Mouse (Mus musculus) intestine, embryonic 16.5 days (tissue): ENCODE data around the gene Pdlim4. TPM values are rescaled to one million over a fixed set of nuclear protein-coding genes. Genes with fewer than 3 reads are reported as not detected.

Source experiments
- ATAC-seq: fragments of 200-750 bp; cut with Nextera tagmentation; 2 replicates; pipeline ENCODE4 v1.8.0; 2017; ENCODE audit warnings: moderate TSS enrichment, moderate library complexity
- H3K27ac ChIP-seq: fragments of 300-500 bp; sonication (generic); 2 replicates; pipeline ENCODE4 v1.5.1; 2014; ENCODE audit warnings: mild to moderate bottlenecking, low read length
- H3K27me3 ChIP-seq: fragments of 300-500 bp; sonication (generic); replicated peaks from 2 replicates; pipeline ENCODE4 v1.6.1; 2014; ENCODE audit warnings: low read length, control low read depth, mixed read lengths; ENCODE audit not compliant: control insufficient read depth, insufficient read depth
- H3K36me3 ChIP-seq: fragments of 300-500 bp; sonication (generic); 2 replicates; pipeline ENCODE4 v1.6.1; 2014; ENCODE audit warnings: low read length, control low read depth; ENCODE audit not compliant: control insufficient read depth, insufficient read depth
- H3K4me1 ChIP-seq: fragments of 300-500 bp; sonication (generic); 2 replicates; pipeline ENCODE4 v1.6.1; 2014; ENCODE audit warnings: low read length, control low read depth, mixed read lengths; ENCODE audit not compliant: control insufficient read depth, insufficient read depth
- H3K4me2 ChIP-seq: fragments of 300-500 bp; sonication (generic); 2 replicates; pipeline ENCODE4 v1.6.1; 2014; ENCODE audit warnings: low read depth, low read length, control low read depth
- H3K4me3 ChIP-seq: fragments of 300-500 bp; sonication (generic); 2 replicates; pipeline ENCODE4 v1.5.1; 2014; ENCODE audit warnings: mild to moderate bottlenecking, low read length
- H3K9ac ChIP-seq: fragments of 300-500 bp; sonication (generic); 2 replicates; pipeline ENCODE4 v1.6.1; 2014; ENCODE audit warnings: low read depth, low read length
- H3K9me3 ChIP-seq: fragments of 300-500 bp; sonication (generic); 2 replicates; pipeline ENCODE4 v1.6.1; 2016; ENCODE audit warnings: low read length, control low read depth; ENCODE audit not compliant: control insufficient read depth
- WGBS: fragments of 180-500 bp; shearing (Covaris S2); extraction: QIAGEN DNeasy Blood & Tissue Kit; methylation state at CpG from one replicate; pipeline ENCODE4 v1.1.7; 2014; 5-methylcytosine and 5-hydroxymethylcytosine counted together
- polyA plus RNA-seq: library from polyadenylated mRNA; unstranded; fragments of >200 nt; fragmentation: Nextera tagmentation; extraction: Ambion mirVana; gene quantifications from 2 replicates; pipeline ENCODE4 v1.2.1, GENCODE M21; 2015

Gene Pdlim4
- polyA plus RNA-seq, 1 experiment from 2014 or later = 37.8 TPM

DNA sequence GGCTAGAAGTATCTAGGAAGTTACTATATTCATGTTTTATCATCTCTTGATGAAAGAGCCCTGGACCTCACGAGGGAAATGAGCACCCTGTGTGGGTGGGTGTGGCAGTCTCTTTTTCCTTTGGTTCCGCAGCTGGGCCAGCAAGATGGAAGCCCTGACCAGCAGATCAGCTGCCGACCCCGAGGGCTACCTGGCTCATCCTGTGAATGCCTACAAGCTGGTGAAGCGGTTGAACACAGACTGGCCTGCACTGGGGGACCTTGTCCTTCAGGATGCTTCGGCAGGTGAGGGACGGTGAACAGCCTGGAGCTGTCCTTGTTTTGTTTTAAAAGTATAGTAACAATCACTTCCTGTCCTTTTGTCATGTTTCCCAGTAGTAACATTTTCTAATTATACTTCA lies 42.5 kb upstream of the Pdlim4 start:
- Histone ChIP-seq H3K9ac (no peak overlapping the region), H3K27ac (no peak overlapping the region), H3K27me3 (no peaks in the 10 kb centered on the region), H3K9me3 (no peaks in the 10 kb centered on the region), H3K36me3 (no peaks in the 10 kb centered on the region), H3K4me3 (no peak overlapping the region), H3K4me1 (peaks cover 15% of the 10 kb centered on the region), H3K4me2 (no peak overlapping the region)
- 83% methylated on average over 7 of the region's 7 CpGs for WGBS
- no peak for ATAC-seq

DNA sequence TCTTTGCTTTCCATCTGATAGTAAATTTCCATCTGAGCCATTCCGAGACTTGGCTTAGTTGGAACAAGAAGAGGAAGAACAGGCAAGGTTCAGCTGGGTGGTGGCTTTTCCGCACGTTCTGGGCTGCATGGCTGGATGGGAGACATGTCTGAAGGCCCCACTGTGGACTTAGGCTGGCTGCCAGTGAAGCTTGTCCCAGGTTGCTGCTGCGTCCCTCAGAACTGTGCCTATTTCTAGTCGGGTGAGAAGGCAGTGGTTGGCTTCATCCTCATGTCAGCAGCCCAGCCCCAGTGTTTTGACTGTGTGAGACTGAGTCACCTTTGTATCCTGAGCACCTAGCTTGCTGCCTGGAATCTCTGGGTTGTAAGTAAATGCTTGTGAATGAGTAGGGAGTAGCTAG lies 40.1 kb upstream of the Pdlim4 start:
- H3K4me3 ChIP-seq = no peak overlapping the region
- no peak for ATAC-seq
- no peak overlapping the region for H3K27ac ChIP-seq
- H3K27me3 ChIP-seq = no peaks in the 10 kb centered on the region
- H3K9ac ChIP-seq = no peak overlapping the region
- WGBS = 77% methylated on average over 5 of the region's 5 CpGs
- no peak overlapping the region for H3K4me2 ChIP-seq
- H3K9me3 ChIP-seq = no peaks in the 10 kb centered on the region
- H3K36me3 ChIP-seq = no peaks in the 10 kb centered on the region
- H3K4me1 ChIP-seq = peaks cover 15% of the 10 kb centered on the region

DNA sequence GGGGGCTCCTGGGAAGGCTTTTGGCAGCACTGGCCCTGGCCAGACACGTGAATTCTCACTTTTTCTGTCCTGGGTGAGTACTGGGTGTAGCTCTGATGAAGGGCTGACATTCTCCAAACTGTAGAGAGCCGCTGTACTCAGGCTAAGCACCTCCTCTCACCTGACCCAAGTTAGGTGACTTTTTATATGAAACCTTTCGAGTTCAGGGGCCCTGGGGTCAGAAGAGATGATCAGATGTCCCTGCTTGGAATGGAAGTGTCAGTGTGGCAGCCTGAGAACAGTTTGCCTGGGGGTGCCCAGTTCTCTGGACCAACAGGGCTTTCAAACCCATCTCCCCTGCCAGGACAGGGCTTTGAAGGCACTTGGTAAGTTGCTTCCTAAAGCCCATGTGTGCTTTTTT lies 39.3 kb upstream of the Pdlim4 start:
- H3K4me3 ChIP-seq = no peak overlapping the region
- no peaks in the 10 kb centered on the region for H3K9me3 ChIP-seq
- no peaks in the 10 kb centered on the region for H3K36me3 ChIP-seq
- ATAC-seq = no peak
- no peaks in the 10 kb centered on the region for H3K27me3 ChIP-seq
- H3K4me1 ChIP-seq = peaks cover 9% of the 10 kb centered on the region
- no peak overlapping the region for H3K27ac ChIP-seq
- WGBS = 71% methylated on average over 3 of the region's 3 CpGs
- no peak overlapping the region for H3K4me2 ChIP-seq
- H3K9ac ChIP-seq = no peak overlapping the region

DNA sequence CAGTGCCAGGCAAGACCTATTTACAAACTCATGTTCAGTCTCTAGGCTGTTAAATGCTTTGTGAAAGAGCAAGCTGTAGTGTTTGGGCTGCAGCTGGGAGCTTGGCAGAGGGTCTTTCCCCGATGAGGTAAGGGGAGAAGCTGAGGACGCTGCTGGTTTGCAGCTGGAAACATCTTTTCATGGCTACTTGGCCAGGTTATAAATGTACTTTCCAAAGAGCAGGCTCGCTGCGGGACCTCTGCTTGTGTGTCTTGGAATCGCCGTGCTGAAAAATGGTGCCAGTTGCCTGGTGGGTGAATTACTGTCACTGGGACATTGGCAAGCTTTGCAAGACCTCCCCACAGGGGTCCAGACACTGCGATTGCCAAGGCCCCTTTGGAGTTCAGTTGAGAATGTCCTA lies 38.4 kb upstream of the Pdlim4 start:
- H3K27ac ChIP-seq = no peak overlapping the region

GRCm38 (mm10) chr11:54106676-54107075 lies 37.9 kb upstream of the Pdlim4 start:
- Histone ChIP-seq H3K4me2 (no peak overlapping the region), H3K4me1 (peaks cover 7% of the 10 kb centered on the region), H3K4me3 (no peak overlapping the region), H3K27me3 (no peaks in the 10 kb centered on the region), H3K36me3 (no peaks in the 10 kb centered on the region), H3K9ac (no peak overlapping the region), H3K9me3 (no peaks in the 10 kb centered on the region), H3K27ac (no peak overlapping the region)
- no peak for ATAC-seq
- 88% methylated on average over 3 of the region's 3 CpGs for WGBS

More for the DNA sequence above, 38.4 kb upstream of the Pdlim4 start:
- ATAC-seq = no peak
- Histone ChIP-seq H3K9ac (no peak overlapping the region), H3K4me3 (no peak overlapping the region), H3K4me2 (no peak overlapping the region), H3K4me1 (peaks cover 7% of the 10 kb centered on the region), H3K36me3 (no peaks in the 10 kb centered on the region), H3K27me3 (no peaks in the 10 kb centered on the region), H3K9me3 (no peaks in the 10 kb centered on the region)
- 69% methylated on average over 7 of the region's 7 CpGs for WGBS

GRCm38 (mm10) chr11:54105011-54105410 lies 36.2 kb upstream of the Pdlim4 start:
- Histone ChIP-seq H3K9me3 (no peaks in the 10 kb centered on the region), H3K4me2 (no peak overlapping the region), H3K27me3 (no peaks in the 10 kb centered on the region), H3K27ac (no peak overlapping the region), H3K36me3 (no peaks in the 10 kb centered on the region), H3K4me1 (peaks cover 13% of the 10 kb centered on the region), H3K4me3 (no peak overlapping the region), H3K9ac (no peak overlapping the region)
- ATAC-seq = no peak
- 86% methylated on average over 6 of the region's 6 CpGs for WGBS

- ATAC-seq = no peak
- Histone ChIP-seq H3K4me2 (no peak overlapping the region), H3K4me3 (no peak overlapping the region), H3K27me3 (no peaks in the 10 kb centered on the region), H3K27ac (no peak overlapping the region), H3K36me3 (no peaks in the 10 kb centered on the region), H3K9ac (no peak overlapping the region; the same call in 1 of the 2 replicates), H3K4me1 (peaks cover 13% of the 10 kb centered on the region), H3K9me3 (no peaks in the 10 kb centered on the region)
- WGBS = 60% methylated on average over 10 of the region's 10 CpGs
Measured at GRCm38 (mm10) chr11:54102706-54103449, 34.1 kb upstream of the Pdlim4 start.

DNA sequence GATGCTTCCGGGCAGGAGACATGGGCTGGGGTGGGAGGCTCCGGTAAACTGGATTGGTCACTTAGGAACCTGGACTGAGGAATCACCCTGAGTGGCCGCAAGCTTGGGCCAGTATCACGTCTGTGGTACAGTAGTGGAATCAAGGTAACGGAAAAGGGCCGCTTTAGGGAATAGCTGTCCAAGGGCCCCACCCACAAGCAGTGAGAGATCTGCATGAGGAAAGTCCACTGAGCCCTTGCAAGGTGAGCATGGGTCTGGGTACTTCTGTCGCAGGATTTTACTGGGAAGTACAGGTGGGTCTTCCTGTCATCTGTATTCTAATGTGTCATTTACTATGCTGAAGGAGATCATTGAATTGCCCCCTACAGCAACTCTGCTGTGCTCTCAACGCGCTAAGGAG lies 32.9 kb upstream of the Pdlim4 start:
- Histone ChIP-seq H3K4me2 (peak overlapping the region; percentile 97), H3K9ac (peak overlapping the region; percentile 78)
- WGBS = 68% methylated on average over 9 of the region's 9 CpGs

GRCm38 (mm10) chr11:54100692-54101591 lies 32.1 kb upstream of the Pdlim4 start:
- peak; percentile 93 for ATAC-seq
- Histone ChIP-seq H3K27me3 (no peaks in the 10 kb centered on the region), H3K4me3 (peak overlapping the region; percentile 76), H3K27ac (peak overlapping the region; percentile 49), H3K36me3 (no peaks in the 10 kb centered on the region), H3K4me1 (peaks cover 13% of the 10 kb centered on the region), H3K9me3 (no peaks in the 10 kb centered on the region), H3K9ac (peak overlapping the region; percentile 78), H3K4me2 (peak overlapping the region; percentile 97)
- under 1% methylated on average over 79 of the region's 83 CpGs for WGBS

More for the DNA sequence above, 32.9 kb upstream of the Pdlim4 start:
- 0 out of 2 replicates have a peak, but pooled peaks have one; percentile 4 for ATAC-seq
- peak overlapping the region; percentile 76 for H3K4me3 ChIP-seq
- no peaks in the 10 kb centered on the region for H3K27me3 ChIP-seq
- no peaks in the 10 kb centered on the region for H3K9me3 ChIP-seq
- H3K36me3 ChIP-seq = no peaks in the 10 kb centered on the region
- H3K27ac ChIP-seq = no peak overlapping the region
- peaks cover 13% of the 10 kb centered on the region for H3K4me1 ChIP-seq
